ENCODE assay signal across 23 mouse cellular contexts in the genomic region with DNA sequence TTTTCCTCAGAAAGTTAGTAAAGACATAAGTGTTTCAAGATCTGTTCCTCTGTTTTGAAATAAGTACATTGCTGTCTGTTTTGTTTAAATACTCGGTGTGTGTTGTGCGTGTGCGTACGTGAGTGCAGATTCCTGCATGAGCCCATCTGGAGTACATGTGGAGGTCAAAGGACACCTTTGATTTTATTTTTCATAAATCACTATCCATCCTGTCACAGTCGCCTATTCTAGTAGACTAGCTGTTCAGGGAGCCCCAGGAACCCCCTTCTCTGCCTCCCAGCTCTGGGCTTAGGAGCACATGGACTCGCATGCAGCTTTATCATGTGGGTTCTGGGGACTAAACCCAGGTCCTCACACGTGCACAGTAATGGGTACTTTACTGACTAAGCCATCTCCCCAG. TPM values are rescaled to one million over a fixed set of nuclear protein-coding genes. Genes with fewer than 3 reads are reported as not detected.
"Had no signal": no experiment of that assay in that cellular context is flagged by ENCODE, and none has a peak within 500 bp of the region (broad histone marks: within the 10 kb centered on the region; RNA-seq: fewer than 3 reads in every experiment).

No protein-coding gene starts in this region.

- ATAC-seq: hindbrain, embryonic 16.5 days; inflammation-experienced regulatory T-cells, adult 6 months; intestine, embryonic 15.5 days; intestine, postnatal 0 days; liver, embryonic 12.5 days had no signal

- H3K27ac ChIP-seq: hindbrain, embryonic 12.5 days; hindbrain, embryonic 14.5 days; intestine, embryonic 15.5 days; layer of hippocampus, adult 2 months; left cerebral cortex, adult 2 months; limb, embryonic 13.5 days; limb, embryonic 15.5 days; liver, embryonic 12.5 days had no signal

- H3K27me3 ChIP-seq: heart, embryonic 12.5 days; intestine, embryonic 15.5 days had no signal

- H3K4me3 ChIP-seq: heart, embryonic 10.5 days; heart, embryonic 12.5 days; hindbrain, embryonic 12.5 days; intestine, embryonic 15.5 days; layer of hippocampus, adult 2 months; left cerebral cortex, adult 2 months; limb, embryonic 13.5 days; limb, embryonic 15.5 days; liver, embryonic 12.5 days had no signal

- DNase-seq: gastrocnemius, postnatal 14 days; gastrocnemius, postnatal 36 days; heart, adult 18-20 months; heart, postnatal 10 days; heart, postnatal 36 days; kidney, adult 18-20 months; kidney, adult 8-10 months; kidney, postnatal 10 days; kidney, postnatal 4 days had no signal

- H3K36me3 ChIP-seq: heart, embryonic 10.5 days; heart, embryonic 12.5 days; hindbrain, embryonic 12.5 days; intestine, embryonic 15.5 days; limb, embryonic 13.5 days; limb, embryonic 15.5 days; liver, embryonic 12.5 days had no signal

- H3K9me3 ChIP-seq: heart, embryonic 10.5 days; heart, embryonic 12.5 days; hindbrain, embryonic 12.5 days; intestine, embryonic 15.5 days; limb, embryonic 13.5 days; limb, embryonic 15.5 days; liver, embryonic 12.5 days had no signal

RNA-seq across cellular contexts. Expression of a gene that starts 8.6 kb away (rescaled TPM):
- total RNA-seq: gastrocnemius, postnatal 14 days; gastrocnemius, postnatal 36 days; hematopoietic stem cell, adult 5-6 weeks had no signal
- polyA plus RNA-seq: hindbrain, embryonic 14.5 days; hindbrain, embryonic 16.5 days; inflammation-experienced regulatory T-cells, adult 6 months had no signal
